In the genomic region with DNA sequence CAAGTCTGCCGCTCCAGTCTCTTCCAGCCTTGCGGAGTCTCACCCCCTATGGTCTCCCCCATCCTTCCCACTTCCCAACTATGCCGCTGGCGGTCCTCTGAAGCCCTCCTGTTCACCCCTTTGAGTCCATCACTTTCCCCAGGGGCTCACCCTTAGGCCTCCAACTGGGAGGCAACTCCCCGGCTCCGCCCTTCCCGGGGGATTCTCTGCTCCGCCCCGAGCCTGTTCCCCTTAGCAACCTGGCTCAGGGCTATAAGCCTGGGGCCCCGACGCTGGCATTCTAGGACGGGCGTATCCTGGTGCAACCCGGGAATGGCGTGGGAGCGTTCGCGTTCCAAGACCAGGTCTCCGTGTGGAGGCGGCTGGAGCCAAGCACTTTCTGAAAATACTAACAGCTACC, we compare ENCODE assay signal across 8 mouse cellular contexts. TPM values are rescaled to one million over a fixed set of nuclear protein-coding genes. Genes with fewer than 3 reads are reported as not detected.
A peak's percentile ranks its signal among the peaks of the same experiment; 100 is the strongest.
DNase-seq lines count a peak whose midpoint lies in the region; ATAC-seq lines count a peak whose summit lies in the region.

Gene Cd82 (minus strand): TSS at position 381 of the 400 bp plus-strand sequence.

- ATAC-seq in forebrain, embryonic 16.5 days: peak; percentile 81
- ATAC-seq in megakaryocyte, adult 5-6 weeks (ENCODE audit: poor library complexity, severe bottlenecking): peak; percentile 1

- H3K4me1 ChIP-seq in forebrain, embryonic 16.5 days (replicated peaks; ENCODE audit: control insufficient read depth, insufficient read depth, low read length): peaks cover 14% of the 10 kb centered on the region
- H3K4me1 ChIP-seq in hindbrain, embryonic 10.5 days (replicated peaks): peaks cover 29% of the 10 kb centered on the region

- WGBS in forebrain, embryonic 16.5 days: 1% methylated on average over 20 of the region's 20 CpGs
- 2% methylated on average over 20 of the region's 20 CpGs for WGBS in hindbrain, embryonic 10.5 days

- peak within 1 kb of the TSS; percentile 41 for H3K4me3 ChIP-seq in forebrain, embryonic 16.5 days (replicated peaks; ENCODE audit: low read length)
- peak within 1 kb of the TSS; percentile 56 for H3K4me3 ChIP-seq in hindbrain, embryonic 10.5 days

- peak within 1 kb of the TSS; percentile 7 for H3K9ac ChIP-seq in forebrain, embryonic 16.5 days (replicated peaks; ENCODE audit: low read depth, low read length)

- H3K9me3 ChIP-seq in forebrain, embryonic 16.5 days (ENCODE audit: control insufficient read depth, low read length): no peaks in the 10 kb centered on the region
- H3K9me3 ChIP-seq in hindbrain, embryonic 10.5 days: peaks cover 4% of the 10 kb centered on the region; the same call in 1 of the 2 replicates

- 0 out of 2 replicates have a peak, but pooled peaks cover 2% of the 10 kb centered on the region for H3K27me3 ChIP-seq in forebrain, embryonic 16.5 days (replicated peaks; ENCODE audit: control insufficient read depth, insufficient read depth, low read length)
- peaks cover 69% of the 10 kb centered on the region for H3K27me3 ChIP-seq in hindbrain, embryonic 10.5 days (ENCODE audit: insufficient read depth, poor library complexity, severe bottlenecking)

- 0 out of 2 replicates have a peak within 1 kb of the TSS, but pooled peaks have one; percentile 12 for H3K27ac ChIP-seq in forebrain, embryonic 16.5 days (ENCODE audit: low read length)
- H3K27ac ChIP-seq in hindbrain, embryonic 10.5 days: peak within 1 kb of the TSS; percentile 59

- DNase-seq in MN1 (ENCODE audit: low spot score): peak; percentile 83
- DNase-seq in adrenal gland, postnatal 25 days: peak; percentile 86
- peak; percentile 60 for DNase-seq in hindbrain, embryonic 10.5 days (ENCODE audit: low spot score)
- DNase-seq in layer of hippocampus, postnatal 36 days: no peak
- DNase-seq in spleen, postnatal 36 days (ENCODE audit: low spot score in 2 of 2): peak; percentile 64 to 74
- no peak for DNase-seq in cerebellum, postnatal 25 days

- H3K36me3 ChIP-seq in forebrain, embryonic 16.5 days (ENCODE audit: control insufficient read depth, insufficient read depth): no peaks in the 10 kb centered on the region
- no peaks in the 10 kb centered on the region for H3K36me3 ChIP-seq in hindbrain, embryonic 10.5 days

- peak within 1 kb of the TSS; percentile 69 for H3K4me2 ChIP-seq in forebrain, embryonic 16.5 days (ENCODE audit: low read length)

RNA-seq across cellular contexts. Expression of gene Cd82, which starts in this region (rescaled TPM):
- 43.0 and 54.8 TPM in 2 replicates for total RNA-seq in adrenal gland, postnatal 25 days (2021)
- polyA plus RNA-seq in forebrain, embryonic 16.5 days (2015; fragmentation: Nextera tagmentation; extraction: Ambion mirVana): 18.3 and 22.1 TPM in 2 replicates
- 6.2 and 10.3 TPM in 2 replicates for polyA plus RNA-seq in hindbrain, embryonic 10.5 days (2016; fragmentation: Nextera tagmentation; extraction: Ambion mirVana)
- 10 to 100 TPM; 21.6 to 23.5 TPM for total RNA-seq in layer of hippocampus, postnatal 36 days (2021)
- total RNA-seq in megakaryocyte, adult 5-6 weeks (2015): 28.0 and 30.1 TPM in 2 replicates
- total RNA-seq in megakaryocyte, adult 5-6 weeks (2017): 43.1 and 45.3 TPM in 2 replicates

Comparison
In these comparisons a context has a peak if more than half of its experiments do, and no peak if none do; other contexts are left out.
1. DNase-seq: peak in MN1 (single experiment), adrenal gland, postnatal 25 days (single experiment), hindbrain, embryonic 10.5 days (single experiment) and spleen, postnatal 36 days (2 of 2); none in layer of hippocampus, postnatal 36 days (0 of 2) and cerebellum, postnatal 25 days (0 of 2).